Mouse (Mus musculus) splenic B cell, adult 2 months (primary cell): ENCODE data around the gene Gtf2ird1.

Experiments
- DNase-seq: peaks from one replicate; pipeline ENCODE4 v3.0.0-alpha.2; 2011; ENCODE audit warnings: low read depth, low spot score
- H3K27me3 ChIP-seq: 2 replicates; pipeline ENCODE4 v1.6.1; 2012; ENCODE audit warnings: mild to moderate bottlenecking, low read length, moderate library complexity, mixed read lengths; ENCODE audit not compliant: control insufficient read depth, poor library complexity, insufficient read depth, severe bottlenecking
- H3K36me3 ChIP-seq: 2 replicates; pipeline ENCODE4 v1.6.1; 2012; ENCODE audit warnings: mild to moderate bottlenecking, low read length, moderate library complexity, mixed read lengths; ENCODE audit not compliant: control insufficient read depth, poor library complexity, insufficient read depth, severe bottlenecking

Gene Gtf2ird1

GRCm38 (mm10) chr5:134456503-134456962 lies at the start of gene Gtf2ird1:
TSS of gene Gtf2ird1 (minus strand) at chr5:134456716.
- peak; percentile 13 for DNase-seq
- H3K27me3 ChIP-seq: no peaks in the 10 kb centered on the region
- no peaks in the 10 kb centered on the region for H3K36me3 ChIP-seq

- Histone ChIP-seq H3K36me3 (0 out of 2 replicates have a peak, but pooled peaks cover 2% of the 10 kb centered on the region), H3K27me3 (no peaks in the 10 kb centered on the region)
- DNase-seq: no peak
Observed at GRCm38 (mm10) chr5:134505810-134506292, 49.3 kb upstream of the Gtf2ird1 start.

- no peak for DNase-seq
- no peaks in the 10 kb centered on the region for H3K27me3 ChIP-seq
- H3K36me3 ChIP-seq: 0 out of 2 replicates have a peak, but pooled peaks cover 2% of the 10 kb centered on the region
Observed at GRCm38 (mm10) chr5:134502591-134502990, 46.1 kb upstream of the Gtf2ird1 start.

GRCm38 (mm10) chr5:134501453-134501852 lies 44.9 kb upstream of the Gtf2ird1 start:
- no peak for DNase-seq
- no peaks in the 10 kb centered on the region; the same call in 1 of the 2 replicates for H3K27me3 ChIP-seq
- 0 out of 2 replicates have a peak, but pooled peaks cover 2% of the 10 kb centered on the region for H3K36me3 ChIP-seq

- no peak for DNase-seq
- Histone ChIP-seq H3K27me3 (no peaks in the 10 kb centered on the region; the same call in 1 of the 2 replicates), H3K36me3 (0 out of 2 replicates have a peak, but pooled peaks cover 2% of the 10 kb centered on the region)
Observed at GRCm38 (mm10) chr5:134500681-134501080, 44.2 kb upstream of the Gtf2ird1 start.

GRCm38 (mm10) chr5:134500062-134500461 lies 43.5 kb upstream of the Gtf2ird1 start:
- H3K27me3 ChIP-seq: no peaks in the 10 kb centered on the region; the same call in 1 of the 2 replicates
- 0 out of 2 replicates have a peak, but pooled peaks cover 2% of the 10 kb centered on the region for H3K36me3 ChIP-seq
- peak; percentile 63 for DNase-seq

- no peaks in the 10 kb centered on the region; the same call in 1 of the 2 replicates for H3K27me3 ChIP-seq
- no peak for DNase-seq
- H3K36me3 ChIP-seq: no peaks in the 10 kb centered on the region
Observed at GRCm38 (mm10) chr5:134497026-134497425, 40.5 kb upstream of the Gtf2ird1 start.

GRCm38 (mm10) chr5:134495796-134496195 lies 39.3 kb upstream of the Gtf2ird1 start:
- DNase-seq: no peak
- Histone ChIP-seq H3K36me3 (no peaks in the 10 kb centered on the region), H3K27me3 (no peaks in the 10 kb centered on the region; the same call in 1 of the 2 replicates)

GRCm38 (mm10) chr5:134494142-134494541 lies 37.6 kb upstream of the Gtf2ird1 start:
- Histone ChIP-seq H3K36me3 (no peaks in the 10 kb centered on the region), H3K27me3 (no peaks in the 10 kb centered on the region; the same call in 1 of the 2 replicates)
- peak; percentile 88 for DNase-seq

GRCm38 (mm10) chr5:134492956-134493355 lies 36.4 kb upstream of the Gtf2ird1 start:
- no peak for DNase-seq
- Histone ChIP-seq H3K27me3 (no peaks in the 10 kb centered on the region; the same call in 1 of the 2 replicates), H3K36me3 (no peaks in the 10 kb centered on the region)

GRCm38 (mm10) chr5:134491712-134492417 lies 35.3 kb upstream of the Gtf2ird1 start:
- Histone ChIP-seq H3K36me3 (no peaks in the 10 kb centered on the region), H3K27me3 (no peaks in the 10 kb centered on the region; the same call in 1 of the 2 replicates)
- peak; percentile 95 for DNase-seq

- no peaks in the 10 kb centered on the region for H3K36me3 ChIP-seq
- no peaks in the 10 kb centered on the region for H3K27me3 ChIP-seq
- DNase-seq: no peak
Observed at GRCm38 (mm10) chr5:134491206-134491605, 34.7 kb upstream of the Gtf2ird1 start.

GRCm38 (mm10) chr5:134490465-134490864 lies 33.9 kb upstream of the Gtf2ird1 start:
- H3K36me3 ChIP-seq: no peaks in the 10 kb centered on the region
- no peaks in the 10 kb centered on the region for H3K27me3 ChIP-seq
- peak; percentile 60 for DNase-seq

GRCm38 (mm10) chr5:134489583-134489982 lies 33.1 kb upstream of the Gtf2ird1 start:
- H3K36me3 ChIP-seq: no peaks in the 10 kb centered on the region
- peak; percentile 58 for DNase-seq

GRCm38 (mm10) chr5:134488596-134488995 lies 32.1 kb upstream of the Gtf2ird1 start:
- H3K36me3 ChIP-seq: no peaks in the 10 kb centered on the region
- no peak for DNase-seq
- no peaks in the 10 kb centered on the region for H3K27me3 ChIP-seq

More at GRCm38 (mm10) chr5:134489583-134489982, 33.1 kb upstream of the Gtf2ird1 start:
- no peaks in the 10 kb centered on the region for H3K27me3 ChIP-seq
